10 mouse cellular contexts compared by ENCODE assay signal in the genomic region with DNA sequence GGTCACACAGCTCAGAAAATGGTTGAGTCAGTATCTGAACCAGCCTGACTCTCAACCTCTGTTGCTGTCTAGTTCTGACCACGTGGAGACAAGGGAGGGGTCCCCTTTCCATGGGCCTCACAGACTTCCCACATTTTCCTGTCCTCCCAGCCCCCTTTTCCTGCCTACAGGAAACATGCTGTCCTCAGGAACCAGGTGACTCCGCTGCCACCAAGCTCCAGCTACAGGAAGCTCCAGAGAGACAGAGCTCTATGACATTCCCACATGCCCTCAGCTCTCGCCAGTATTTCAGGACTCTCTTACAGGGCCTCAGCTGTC. TPM values are rescaled to one million over a fixed set of nuclear protein-coding genes. Genes with fewer than 3 reads are reported as not detected.
DNase-seq lines count a peak whose midpoint lies in the region; ATAC-seq and TF ChIP-seq lines count a peak whose summit lies in the region.
"Had no signal": no experiment of that assay in that cellular context is flagged by ENCODE, and none has a peak within 500 bp of the region (broad histone marks: within the 10 kb centered on the region; RNA-seq: fewer than 3 reads in every experiment).

No protein-coding gene starts in this region.

- TF ChIP-seq CTCF in layer of hippocampus, adult 2 months (conservative IDR thresholded peaks at IDR 0.05), result no peak
- TF ChIP-seq CTCF in lung, postnatal 0 days (IDR thresholded peaks at IDR 0.05), result no peak

- H3K9me3 ChIP-seq in lung, postnatal 0 days (ENCODE audit: low read length), result no peaks in the 10 kb centered on the region
- H3K9me3 ChIP-seq: embryonic facial prominence, embryonic 12.5 days had no signal

- no peak for DNase-seq in layer of hippocampus, adult 2 months (ENCODE audit: low spot score in 2 of 2)
- DNase-seq in layer of hippocampus, postnatal 36 days, result no peak
- peak; percentile 76 for DNase-seq in heart, adult 8-10 months (ENCODE audit: low spot score)
- peak; percentile 45 for DNase-seq in heart, postnatal 4 days
- DNase-seq in lung, postnatal 0 days (ENCODE audit: low spot score), result peak; percentile 53
- DNase-seq in frontal cortex, adult 2 months (ENCODE audit: extremely low spot score in 1 of 2, low spot score in 1 of 2), result no peak
- DNase-seq in c-Kit-positive CD71-positive TER-119-positive erythroid progenitor cells, embryonic 14.5 days (ENCODE audit: low spot score), result no peak
- DNase-seq: cerebellum, adult 8-10 months had no signal

- 51% methylated on average over 3 of the region's 3 CpGs for WGBS in lung, postnatal 0 days

- H3K4me1 ChIP-seq in lung, postnatal 0 days (ENCODE audit: insufficient read depth, low read depth, low read length), result peaks cover 3% of the 10 kb centered on the region; the same call in 1 of the 2 replicates
- H3K4me1 ChIP-seq: embryonic facial prominence, embryonic 12.5 days had no signal

- ATAC-seq in lung, postnatal 0 days, result peak; percentile 52
- no peak for ATAC-seq in inflammation-experienced regulatory T-cells, adult 6 months

- H3K27ac ChIP-seq in layer of hippocampus, adult 2 months, result peak overlapping the region; percentile 52; the same call in 1 of the 2 replicates
- H3K27ac ChIP-seq in lung, postnatal 0 days (ENCODE audit: low read length), result peak overlapping the region; percentile 76

- H3K4me2 ChIP-seq in lung, postnatal 0 days (replicated peaks; ENCODE audit: low read depth, low read length), result no peak overlapping the region
- H3K4me2 ChIP-seq: embryonic facial prominence, embryonic 12.5 days had no signal

- H3K9ac ChIP-seq in lung, postnatal 0 days (replicated peaks; ENCODE audit: low read depth), result no peak overlapping the region
- H3K9ac ChIP-seq: embryonic facial prominence, embryonic 12.5 days had no signal

- no peak overlapping the region for H3K4me3 ChIP-seq in layer of hippocampus, adult 2 months
- H3K4me3 ChIP-seq in lung, postnatal 0 days (ENCODE audit: low read depth, low read length), result no peak overlapping the region
- H3K4me3 ChIP-seq: embryonic facial prominence, embryonic 12.5 days had no signal

- peak; percentile 51; the same call in 1 of the 2 replicates for TF ChIP-seq EP300 in lung, postnatal 0 days (IDR thresholded peaks at IDR 0.05)

- H3K36me3 ChIP-seq in lung, postnatal 0 days (ENCODE audit: insufficient read depth, low read length), result peaks cover 17% of the 10 kb centered on the region; the same call in 1 of the 2 replicates

- H3K27me3 ChIP-seq in lung, postnatal 0 days (replicated peaks; ENCODE audit: insufficient read depth, low read length), result no peaks in the 10 kb centered on the region

RNA-seq across cellular contexts. Expression of a gene that starts 7.7 kb away (rescaled TPM):
- total RNA-seq in layer of hippocampus, adult 2 months (2021), result 10 to 100 TPM; 11.8 to 14.0 TPM
- total RNA-seq in layer of hippocampus, postnatal 36 days (2021), result 1 to 10 TPM; 7.9 to 9.6 TPM
- total RNA-seq in heart, adult 8-10 months (2022), result 10 to 100 TPM; 11.9 to 20.4 (median 13.3) TPM
- total RNA-seq in heart, postnatal 4 days (2021), result 10 to 100 TPM; 23.5 to 25.4 TPM
- polyA plus RNA-seq in lung, postnatal 0 days (2015; fragmentation: Nextera tagmentation; extraction: Ambion mirVana), result 18.5 and 20.0 TPM in 2 replicates
- 16.6 and 16.8 TPM in 2 replicates for polyA plus RNA-seq in frontal cortex, adult 2 months (2012; rRNA removed)
- 10 to 100 TPM; 22.2 to 27.8 (median 25.8) TPM for polyA plus RNA-seq in inflammation-experienced regulatory T-cells, adult 6 months (2017; shearing (Covaris generic))

RNA-seq across cellular contexts. Expression of a gene that starts 41.3 kb away (rescaled TPM):
- total RNA-seq in layer of hippocampus, adult 2 months (2021), result 10 to 100 TPM; 18.3 to 20.3 TPM
- 10 to 100 TPM; 18.8 to 20.6 TPM for total RNA-seq in layer of hippocampus, postnatal 36 days (2021)
- total RNA-seq in heart, adult 8-10 months (2022), result 10 to 100 TPM; 11.0 to 12.5 (median 11.6) TPM
- 1 to 10 TPM; 8.6 to 9.5 TPM for total RNA-seq in heart, postnatal 4 days (2021)
- polyA plus RNA-seq in lung, postnatal 0 days (2015; fragmentation: Nextera tagmentation; extraction: Ambion mirVana), result 8.1 and 9.4 TPM in 2 replicates
- 15.6 and 15.7 TPM in 2 replicates for polyA plus RNA-seq in frontal cortex, adult 2 months (2012; rRNA removed)
- polyA plus RNA-seq in inflammation-experienced regulatory T-cells, adult 6 months (2017; shearing (Covaris generic)), result 10 to 100 TPM in 2 of 3 experiments, 1 to 10 TPM in 1; 9.0 to 11.9 (median 10.0) TPM

Comparison
In these comparisons a context has a peak if more than half of its experiments do, and no peak if none do; other contexts are left out.
1. DNase-seq: peak in heart, adult 8-10 months (single experiment), heart, postnatal 4 days (single experiment) and lung, postnatal 0 days (single experiment); none in layer of hippocampus, adult 2 months (0 of 2), layer of hippocampus, postnatal 36 days (0 of 2), frontal cortex, adult 2 months (0 of 2) and c-Kit-positive CD71-positive TER-119-positive erythroid progenitor cells, embryonic 14.5 days (single experiment).